Mouse (Mus musculus): ENCODE results near the gene Wscd2.

The Wscd2 gene

DNA sequence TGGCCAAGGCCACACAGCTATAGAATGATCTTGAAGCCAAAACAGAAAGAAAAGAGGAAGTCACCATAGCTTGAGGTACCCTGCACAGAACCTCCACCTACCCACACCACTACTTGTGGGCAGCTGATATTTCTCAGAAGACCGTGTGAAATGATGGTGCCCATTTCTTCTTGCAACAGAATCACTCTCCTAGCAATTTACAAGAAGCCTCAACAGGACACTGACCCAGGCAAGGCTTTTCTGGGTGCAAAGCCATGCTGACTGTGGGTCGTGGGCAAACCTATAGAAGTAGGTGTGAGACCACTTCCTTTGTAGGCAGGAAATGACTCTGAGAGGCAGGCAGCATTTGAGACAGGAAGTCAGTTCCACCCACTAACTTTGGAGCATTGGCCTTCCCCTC is 49.3 kb downstream of the Wscd2 start:
- DNase-seq (ENCODE audit: low read depth), result no peak

- no peak for DNase-seq (ENCODE audit: low read depth)
Measured at GRCm38 (mm10) chr5:113539858-113540257, 49.7 kb downstream of the Wscd2 start.

- DNase-seq (ENCODE audit: low read depth), result no peak
Measured at GRCm38 (mm10) chr5:113541196-113541595, 51.1 kb downstream of the Wscd2 start.

DNA sequence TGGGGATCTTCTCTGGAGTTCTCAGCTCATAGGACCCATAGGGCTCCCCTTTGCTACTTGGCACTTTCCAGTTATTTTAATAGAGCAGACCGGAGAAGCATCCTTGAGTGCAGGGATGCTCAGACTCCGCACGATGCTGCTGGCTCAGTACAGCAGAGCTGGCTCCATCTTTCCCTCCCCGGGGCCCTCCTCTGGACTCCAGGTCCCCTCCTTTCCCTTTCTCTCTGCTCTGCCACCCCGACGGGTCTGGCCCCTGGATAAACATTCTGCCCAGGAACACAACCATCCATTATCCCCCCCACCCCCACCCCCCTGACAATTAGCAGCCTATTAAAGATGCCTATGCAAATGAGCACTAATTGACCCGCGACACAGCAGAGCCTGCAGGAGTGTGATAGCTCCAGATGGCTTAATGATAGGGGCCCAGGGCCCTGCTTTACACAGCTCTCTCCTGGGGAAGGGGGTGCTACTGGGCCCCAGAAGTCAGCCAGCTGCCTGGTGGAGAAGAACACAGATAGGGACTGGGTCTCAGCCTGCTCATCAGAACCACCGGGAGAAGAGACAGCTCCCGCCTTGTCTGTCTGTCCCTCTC is 52.8 kb downstream of the Wscd2 start:
- no peak for DNase-seq (ENCODE audit: low read depth)

- no peak for DNase-seq (ENCODE audit: low read depth)
Measured at GRCm38 (mm10) chr5:113547949-113548700, 58.0 kb downstream of the Wscd2 start.

GRCm38 (mm10) chr5:113550249-113550648 is 60.1 kb downstream of the Wscd2 start:
- DNase-seq (ENCODE audit: low read depth), result no peak

- no peak for DNase-seq (ENCODE audit: low read depth)
Measured at GRCm38 (mm10) chr5:113550759-113551158, 60.6 kb downstream of the Wscd2 start.

- no peak for DNase-seq (ENCODE audit: low read depth)
Measured at GRCm38 (mm10) chr5:113553402-113553897, 63.3 kb downstream of the Wscd2 start.

DNA sequence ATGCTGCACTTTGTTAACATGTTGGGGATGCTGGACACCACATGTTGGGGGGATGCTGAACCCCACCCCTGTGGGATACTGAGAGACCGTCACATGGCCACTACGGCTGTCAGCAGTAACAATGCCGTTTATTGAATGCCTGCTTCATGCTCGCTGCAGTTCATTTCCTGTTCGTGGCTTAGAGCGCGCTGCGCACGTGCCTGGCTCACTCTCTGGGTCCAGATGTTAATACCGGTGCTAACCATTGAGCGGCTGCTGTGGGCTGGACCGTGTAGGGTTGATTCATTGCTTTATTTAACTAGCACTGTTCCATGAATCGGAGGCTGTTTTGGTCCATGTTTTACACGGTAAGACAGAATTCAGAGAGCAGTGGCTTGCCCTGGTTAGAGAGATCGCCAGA is 64.0 kb downstream of the Wscd2 start:
- DNase-seq (ENCODE audit: low read depth), result no peak

DNA sequence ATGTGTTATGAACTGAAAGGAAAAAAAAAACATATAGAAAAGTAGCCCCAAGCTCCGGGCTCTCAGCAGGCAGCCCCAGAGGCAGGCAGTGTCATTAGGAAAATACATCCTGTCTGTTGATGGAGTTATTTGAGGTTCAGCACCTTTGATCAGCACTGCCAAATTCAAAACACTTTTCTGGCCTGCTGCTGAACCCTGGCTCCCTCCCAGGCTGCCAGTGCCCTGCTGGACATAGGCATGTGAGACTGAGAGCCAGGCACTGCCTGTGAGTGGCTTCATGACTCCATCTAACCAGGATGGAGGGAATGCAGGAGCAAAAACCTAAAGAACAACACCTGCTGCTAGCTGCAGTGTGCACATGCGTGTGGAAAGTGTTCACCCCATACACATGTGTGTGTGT is 64.4 kb downstream of the Wscd2 start:
- no peak for DNase-seq (ENCODE audit: low read depth)

DNA sequence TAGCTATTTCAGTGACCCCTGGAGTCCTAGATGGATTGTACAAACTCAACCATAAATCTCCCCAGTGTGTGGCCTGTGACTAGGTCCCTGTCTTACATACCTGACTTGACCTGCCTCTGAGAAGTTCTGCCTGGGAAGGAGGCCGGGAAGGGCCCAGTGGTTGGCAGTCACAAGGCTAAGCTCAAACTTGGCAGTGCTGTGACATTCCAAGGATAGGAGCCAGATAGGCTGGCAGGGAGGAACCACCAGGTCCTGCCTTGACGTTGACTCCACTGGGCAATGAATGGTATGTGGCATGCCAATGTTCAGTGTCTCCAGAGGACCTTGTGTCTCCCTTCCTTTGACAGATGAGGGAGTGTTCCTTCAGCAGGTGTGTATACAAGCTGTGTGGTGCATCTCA is 65.6 kb downstream of the Wscd2 start:
- no peak for DNase-seq (ENCODE audit: low read depth)

DNA sequence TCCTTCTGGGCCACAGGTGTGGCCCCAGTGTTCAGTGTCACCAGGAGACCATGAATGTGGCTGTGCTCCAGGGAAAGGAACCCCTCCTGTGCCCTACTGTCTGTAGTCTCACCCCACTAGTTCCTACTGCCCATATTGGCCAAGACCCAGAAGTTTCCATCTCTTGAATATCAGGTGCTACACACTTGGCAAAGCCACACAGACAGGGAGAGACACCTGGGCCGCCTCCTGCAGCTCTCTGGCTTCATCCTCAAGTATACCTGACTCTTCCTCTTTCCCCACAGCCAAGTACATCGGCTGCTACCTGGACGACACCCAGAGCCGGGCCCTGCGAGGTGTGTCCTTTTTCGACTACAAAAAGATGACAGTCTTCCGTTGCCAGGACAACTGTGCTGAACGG is 67.9 kb downstream of the Wscd2 start:
- no peak for DNase-seq (ENCODE audit: low read depth)

GRCm38 (mm10) chr5:113559627-113560026 is 69.5 kb downstream of the Wscd2 start:
- DNase-seq (ENCODE audit: low read depth), result no peak

GRCm38 (mm10) chr5:113564463-113564862 is 74.3 kb downstream of the Wscd2 start:
- DNase-seq (ENCODE audit: low read depth), result no peak

- no peak for DNase-seq (ENCODE audit: low read depth)
Measured at GRCm38 (mm10) chr5:113565101-113565854, 75.1 kb downstream of the Wscd2 start.

GRCm38 (mm10) chr5:113565858-113566257 is 75.7 kb downstream of the Wscd2 start:
- DNase-seq (ENCODE audit: low read depth), result no peak

DNA sequence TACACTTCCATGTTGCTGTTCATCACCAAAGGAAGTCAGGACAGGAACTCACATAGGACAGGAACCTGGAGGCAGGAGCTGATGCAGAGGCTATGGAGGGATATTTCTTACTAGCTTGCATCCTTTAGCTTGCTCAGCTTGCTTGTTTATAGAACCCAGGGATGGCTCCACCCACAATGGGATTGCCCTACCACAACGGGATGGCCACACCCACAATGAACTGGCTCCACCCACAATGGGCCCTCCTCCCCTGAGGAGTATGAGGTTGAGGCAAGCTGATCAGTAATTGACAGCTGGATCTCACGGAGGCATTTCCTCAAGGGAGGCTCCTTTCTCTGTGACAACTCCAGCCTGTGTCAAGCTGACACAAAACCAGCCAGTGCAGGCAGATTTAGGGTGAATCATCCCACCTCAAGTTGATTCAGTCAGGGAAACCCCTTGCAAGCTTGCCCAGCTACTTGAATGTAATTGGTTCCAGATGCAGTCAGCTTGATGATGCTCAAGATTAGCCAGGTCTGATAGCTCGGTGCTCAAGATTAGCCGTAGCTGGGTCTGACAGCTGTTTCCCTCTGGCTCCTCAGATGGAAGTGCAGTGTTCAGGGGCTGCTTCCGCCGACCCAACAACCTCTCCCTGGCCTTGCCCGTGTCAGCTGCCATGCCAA is 80.1 kb downstream of the Wscd2 start:
- DNase-seq (ENCODE audit: low read depth), result no peak

GRCm38 (mm10) chr5:113577555-113577954 is 87.4 kb downstream of the Wscd2 start:
- no peak for DNase-seq (ENCODE audit: low read depth)

- DNase-seq (ENCODE audit: low read depth), result no peak
Measured at GRCm38 (mm10) chr5:113578428-113578827, 88.3 kb downstream of the Wscd2 start.

GRCm38 (mm10) chr5:113579128-113579527 is 89.0 kb downstream of the Wscd2 start:
- no peak for DNase-seq (ENCODE audit: low read depth)

GRCm38 (mm10) chr5:113580248-113580647 is 90.1 kb downstream of the Wscd2 start:
- DNase-seq (ENCODE audit: low read depth), result peak; percentile 7

DNA sequence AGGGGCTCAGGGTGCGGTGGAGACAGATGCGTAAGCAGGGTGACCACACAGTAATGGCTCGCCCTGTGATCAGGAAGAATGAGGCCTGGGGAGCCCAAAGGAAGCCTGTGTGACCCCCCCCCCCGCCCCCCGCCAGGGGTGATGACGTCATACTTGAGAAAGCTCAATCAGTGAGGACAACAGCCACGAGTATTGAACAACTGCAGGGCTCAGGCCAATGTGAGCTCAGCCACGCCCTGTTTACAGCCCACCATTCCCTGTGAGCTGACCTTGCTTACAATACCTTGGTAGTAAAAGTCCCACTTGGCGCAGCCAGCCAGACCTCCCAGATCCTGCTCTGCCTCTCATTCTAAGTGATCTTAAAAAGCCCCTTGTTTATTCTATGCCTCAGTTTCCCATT is 90.7 kb downstream of the Wscd2 start:
- no peak for DNase-seq (ENCODE audit: low read depth)

Measured in c-Kit-positive CD71-positive TER-119-negative erythroid progenitor cells, embryonic 14.5 days (primary cell).